In genomic region chr1:58734043-58734920, GRCm38 (mm10) we compare ENCODE assay signal across 29 mouse cellular contexts. TPM values are rescaled to one million over a fixed set of nuclear protein-coding genes. Genes with fewer than 3 reads are reported as not detected.
DNase-seq lines count a peak whose midpoint lies in the region; TF ChIP-seq lines count a peak whose summit lies in the region.
"Had no signal": no experiment of that assay in that cellular context is flagged by ENCODE, and none has a peak within 500 bp of the region (broad histone marks: within the 10 kb centered on the region; RNA-seq: fewer than 3 reads in every experiment).

No protein-coding gene starts in this region.

- H3K27ac ChIP-seq in layer of hippocampus, adult 2 months = 0 out of 2 replicates have a peak overlapping the region, but pooled peaks have one; percentile 7
- H3K27ac ChIP-seq: embryonic facial prominence, embryonic 13.5 days; forebrain, embryonic 10.5 days; heart, embryonic 10.5 days; heart, embryonic 15.5 days; hindbrain, postnatal 0 days; liver, embryonic 12.5 days; neural tube, embryonic 12.5 days had no signal

- intact Hi-C loops in left cerebral cortex, postnatal 25 days (cut with DNase I) = no loop called here

- no peak overlapping the region for H3K4me3 ChIP-seq in layer of hippocampus, adult 2 months
- H3K4me3 ChIP-seq: embryonic facial prominence, embryonic 13.5 days; forebrain, embryonic 10.5 days; heart, embryonic 10.5 days; heart, embryonic 15.5 days; liver, embryonic 12.5 days; neural tube, embryonic 12.5 days had no signal

- no peak for TF ChIP-seq CTCF in layer of hippocampus, adult 2 months (conservative IDR thresholded peaks at IDR 0.05)

- peak; percentile 21 for DNase-seq in kidney, adult 18-20 months
- DNase-seq in kidney, postnatal 4 days = no peak
- no peak for DNase-seq in layer of hippocampus, adult 2 months (ENCODE audit: low spot score in 2 of 2)
- DNase-seq in layer of hippocampus, adult 18-20 months (ENCODE audit: low spot score in 2 of 2) = no peak
- peak; percentile 64 for DNase-seq in induced T-regulatory cell, adult 2 months (ENCODE audit: low read depth)
- no peak for DNase-seq in left cerebral cortex, postnatal 25 days (ENCODE audit: low spot score in 2 of 2)
- DNase-seq in adrenal gland, postnatal 14 days = no peak
- DNase-seq: adrenal gland, postnatal 25 days; cerebellum, adult 11-12 months; cerebellum, adult 9-11 months; left cerebral cortex, postnatal 4 days; liver, postnatal 0 days; lung, postnatal 36 days; right cerebral cortex, postnatal 4 days; thymus, adult 2 months; thymus, postnatal 36 days had no signal

RNA-seq across cellular contexts. Expression of gene Cflar, which starts 23.0 kb away (rescaled TPM):
- 10 to 100 TPM; 32.9 to 35.2 TPM for total RNA-seq in layer of hippocampus, adult 2 months (2021)
- total RNA-seq in layer of hippocampus, adult 18-20 months (2021) = 10 to 100 TPM; 41.1 to 41.5 TPM
- total RNA-seq in left cerebral cortex, postnatal 25 days (2021) = 10 to 100 TPM; 23.9 to 25.8 TPM
- total RNA-seq in adrenal gland, postnatal 14 days (2021) = 110 and 121 TPM in 2 replicates

RNA-seq across cellular contexts. Expression of gene Als2cr12, which starts 38.5 kb away (rescaled TPM):
- not detected for total RNA-seq in layer of hippocampus, adult 2 months (2021)
- not detected for total RNA-seq in layer of hippocampus, adult 18-20 months (2021)
- not detected for total RNA-seq in left cerebral cortex, postnatal 25 days (2021)
- 7.9 and 9.4 TPM in 2 replicates for total RNA-seq in adrenal gland, postnatal 14 days (2021)
- total RNA-seq: gastrocnemius, adult 8-10 months; heart, postnatal 25 days; hindbrain, postnatal 0 days; layer of hippocampus, adult 8-10 months; layer of hippocampus, postnatal 25 days; left cerebral cortex, adult 8-10 months; left cerebral cortex, postnatal 4 days; megakaryocyte, adult 5-6 weeks had no signal

Comparison
In these comparisons a context has a peak if more than half of its experiments do, and no peak if none do; other contexts are left out.
1. DNase-seq: peak in kidney, adult 18-20 months (single experiment) and induced T-regulatory cell, adult 2 months (single experiment); none in kidney, postnatal 4 days (0 of 2), layer of hippocampus, adult 2 months (0 of 2), layer of hippocampus, adult 18-20 months (0 of 2), left cerebral cortex, postnatal 25 days (0 of 2) and adrenal gland, postnatal 14 days (single experiment).